In the genomic region with DNA sequence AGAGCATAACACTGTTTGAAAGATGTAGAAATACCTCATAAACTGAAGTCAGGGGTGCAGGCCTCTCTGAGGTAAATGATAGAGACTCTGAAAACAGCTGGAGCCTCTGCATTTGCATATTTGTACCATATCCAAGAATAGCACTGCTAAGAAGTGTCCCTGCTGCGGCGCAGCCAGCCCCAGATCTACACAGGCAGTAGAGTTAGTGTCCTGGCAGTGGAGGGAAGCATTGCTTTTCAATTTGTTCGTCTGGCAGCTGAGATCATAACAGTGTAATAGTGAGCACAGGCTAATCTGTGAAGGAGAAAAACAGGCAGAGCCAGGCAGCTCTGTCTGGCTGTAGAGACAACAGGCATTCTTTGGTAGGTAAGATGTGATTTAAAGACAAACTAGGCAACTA, we compare ENCODE assay signal across 18 mouse cellular contexts.
DNase-seq lines count a peak whose midpoint lies in the region; ATAC-seq and TF ChIP-seq lines count a peak whose summit lies in the region.
"Had no signal": no experiment of that assay in that cellular context is flagged by ENCODE, and none has a peak within 500 bp of the region (broad histone marks: within the 10 kb centered on the region; RNA-seq: fewer than 3 reads in every experiment).

No protein-coding gene starts in this region.

- H3K4me3 ChIP-seq in lung, embryonic 14.5 days (ENCODE audit: low read depth, low read length), result no peak overlapping the region
- H3K4me3 ChIP-seq in midbrain, embryonic 16.5 days (ENCODE audit: low read depth, low read length), result no peak overlapping the region
- H3K4me3 ChIP-seq in midbrain, embryonic 11.5 days (ENCODE audit: low read depth, low read length), result no peak overlapping the region
- no peak overlapping the region for H3K4me3 ChIP-seq in neural tube, embryonic 14.5 days (ENCODE audit: low read depth, low read length)
- H3K4me3 ChIP-seq: forebrain, embryonic 13.5 days; heart, embryonic 15.5 days had no signal

- no peaks in the 10 kb centered on the region for H3K27me3 ChIP-seq in lung, embryonic 14.5 days (ENCODE audit: insufficient read depth, low read length)
- no peaks in the 10 kb centered on the region for H3K27me3 ChIP-seq in midbrain, embryonic 16.5 days (ENCODE audit: control insufficient read depth, insufficient read depth, low read depth, low read length)
- H3K27me3 ChIP-seq in midbrain, embryonic 11.5 days (ENCODE audit: control insufficient read depth, insufficient read depth, low read length), result no peaks in the 10 kb centered on the region
- no peaks in the 10 kb centered on the region for H3K27me3 ChIP-seq in neural tube, embryonic 14.5 days (ENCODE audit: control insufficient read depth, insufficient read depth, low read length)
- H3K27me3 ChIP-seq: forebrain, embryonic 13.5 days; heart, embryonic 15.5 days had no signal

- H3K4me2 ChIP-seq in lung, embryonic 14.5 days, result no peak overlapping the region
- H3K4me2 ChIP-seq in midbrain, embryonic 16.5 days (ENCODE audit: low read length), result no peak overlapping the region
- H3K4me2 ChIP-seq in midbrain, embryonic 11.5 days, result no peak overlapping the region
- H3K4me2 ChIP-seq in neural tube, embryonic 14.5 days (ENCODE audit: low read depth, low read length), result no peak overlapping the region
- H3K4me2 ChIP-seq: forebrain, embryonic 13.5 days; heart, embryonic 15.5 days had no signal

- H3K4me1 ChIP-seq in lung, embryonic 14.5 days (ENCODE audit: insufficient read depth), result no peaks in the 10 kb centered on the region
- H3K4me1 ChIP-seq in midbrain, embryonic 16.5 days (ENCODE audit: control insufficient read depth, insufficient read depth, low read length), result no peaks in the 10 kb centered on the region
- no peaks in the 10 kb centered on the region for H3K4me1 ChIP-seq in midbrain, embryonic 11.5 days (ENCODE audit: control insufficient read depth, insufficient read depth, low read length)
- H3K4me1 ChIP-seq in neural tube, embryonic 14.5 days (ENCODE audit: control insufficient read depth, insufficient read depth, low read length), result no peaks in the 10 kb centered on the region
- H3K4me1 ChIP-seq: forebrain, embryonic 13.5 days; heart, embryonic 15.5 days had no signal

- H3K36me3 ChIP-seq in lung, embryonic 14.5 days (ENCODE audit: insufficient read depth), result no peaks in the 10 kb centered on the region
- no peaks in the 10 kb centered on the region for H3K36me3 ChIP-seq in midbrain, embryonic 16.5 days (ENCODE audit: control insufficient read depth, insufficient read depth, low read length)
- H3K36me3 ChIP-seq in midbrain, embryonic 11.5 days (ENCODE audit: control insufficient read depth, insufficient read depth, low read length), result no peaks in the 10 kb centered on the region
- no peaks in the 10 kb centered on the region for H3K36me3 ChIP-seq in neural tube, embryonic 14.5 days (ENCODE audit: control insufficient read depth, insufficient read depth, low read length)
- H3K36me3 ChIP-seq: heart, embryonic 15.5 days had no signal

- H3K9me3 ChIP-seq in lung, embryonic 14.5 days (ENCODE audit: low read depth, low read length), result no peaks in the 10 kb centered on the region
- no peaks in the 10 kb centered on the region for H3K9me3 ChIP-seq in midbrain, embryonic 16.5 days (replicated peaks; ENCODE audit: control insufficient read depth, low read length, poor library complexity, severe bottlenecking)
- no peaks in the 10 kb centered on the region for H3K9me3 ChIP-seq in midbrain, embryonic 11.5 days (ENCODE audit: control insufficient read depth, low read length)
- H3K9me3 ChIP-seq in neural tube, embryonic 14.5 days (ENCODE audit: control insufficient read depth, low read length), result no peaks in the 10 kb centered on the region
- H3K9me3 ChIP-seq: forebrain, embryonic 13.5 days; heart, embryonic 15.5 days had no signal

- H3K9ac ChIP-seq in lung, embryonic 14.5 days, result no peak overlapping the region
- H3K9ac ChIP-seq in midbrain, embryonic 16.5 days (ENCODE audit: low read depth, low read length), result no peak overlapping the region
- H3K9ac ChIP-seq in midbrain, embryonic 11.5 days (ENCODE audit: low read length), result no peak overlapping the region
- no peak overlapping the region for H3K9ac ChIP-seq in neural tube, embryonic 14.5 days (replicated peaks; ENCODE audit: low read depth, low read length)
- H3K9ac ChIP-seq: forebrain, embryonic 13.5 days; heart, embryonic 15.5 days; liver, postnatal 0 days had no signal

- peak; percentile 5 for DNase-seq in heart, postnatal 4 days
- no peak for DNase-seq in heart, adult 18-20 months
- DNase-seq in lung, embryonic 14.5 days, result peak; percentile 33
- no peak for DNase-seq in lung, postnatal 36 days
- no peak for DNase-seq in midbrain, embryonic 11.5 days (ENCODE audit: low spot score, missing footprints)
- no peak for DNase-seq in kidney, postnatal 36 days
- DNase-seq: adrenal gland, postnatal 25 days; B cell, adult 2 months; cerebellum, adult 18-20 months; cerebellum, postnatal 36 days; gastrocnemius, postnatal 25 days; kidney, adult 8-10 months; liver, postnatal 0 days; thymus, postnatal 14 days had no signal

- no peak for ATAC-seq in lung, embryonic 14.5 days (ENCODE audit: insufficient read depth)
- peak; percentile 45; the same call in 1 of the 2 replicates for ATAC-seq in midbrain, embryonic 16.5 days
- ATAC-seq in midbrain, embryonic 11.5 days (ENCODE audit: low FRiP score), result no peak
- ATAC-seq in neural tube, embryonic 14.5 days (ENCODE audit: low read depth), result peak; percentile 41; the same call in 1 of the 2 replicates
- ATAC-seq: forebrain, embryonic 13.5 days; liver, postnatal 0 days had no signal

- no peak for TF ChIP-seq CTCF in lung, embryonic 14.5 days (IDR thresholded peaks at IDR 0.05; ENCODE audit: low read depth)

- no peak overlapping the region for H3K27ac ChIP-seq in lung, embryonic 14.5 days (ENCODE audit: low read depth)
- H3K27ac ChIP-seq in midbrain, embryonic 16.5 days (ENCODE audit: low read length), result no peak overlapping the region
- H3K27ac ChIP-seq in midbrain, embryonic 11.5 days (ENCODE audit: low read depth, low read length), result no peak overlapping the region
- H3K27ac ChIP-seq in neural tube, embryonic 14.5 days (ENCODE audit: low read depth, low read length), result no peak overlapping the region
- H3K27ac ChIP-seq: forebrain, embryonic 13.5 days; heart, embryonic 15.5 days had no signal

- WGBS in lung, embryonic 14.5 days, result 48% methylated on average over 3 of the region's 3 CpGs
- WGBS in midbrain, embryonic 16.5 days, result 66% methylated on average over 3 of the region's 3 CpGs
- WGBS in midbrain, embryonic 11.5 days, result 85% methylated on average over 3 of the region's 3 CpGs
- WGBS in neural tube, embryonic 14.5 days, result 58% methylated on average over 3 of the region's 3 CpGs

Comparison
In these comparisons a context has a peak if more than half of its experiments do, and no peak if none do; other contexts are left out.
1. DNase-seq: peak in heart, postnatal 4 days (single experiment) and lung, embryonic 14.5 days (single experiment); none in heart, adult 18-20 months (0 of 2), lung, postnatal 36 days (single experiment), midbrain, embryonic 11.5 days (single experiment) and kidney, postnatal 36 days (0 of 2).
2. ATAC-seq: peak in midbrain, embryonic 16.5 days (single experiment) and neural tube, embryonic 14.5 days (single experiment); none in lung, embryonic 14.5 days (single experiment) and midbrain, embryonic 11.5 days (single experiment).